8 mouse cellular contexts compared by ENCODE assay signal in genomic region chr1:189579358-189579757, GRCm38 (mm10).
DNase-seq lines count a peak whose midpoint lies in the region; ATAC-seq lines count a peak whose summit lies in the region.

No protein-coding gene starts in this region.

- peak; percentile 46; the same call in 1 of the 2 replicates for ATAC-seq in megakaryocyte progenitor cell, adult 5-6 weeks (replicated peaks; ENCODE audit: poor library complexity)

- peak; percentile 50 to 68 for DNase-seq in heart, adult 18-20 months
- DNase-seq in heart, adult 11 months, result no peak
- DNase-seq in B cell, adult 2 months, result peak; percentile 20 to 33
- peak; percentile 72 for DNase-seq in brain, adult 2 months (ENCODE audit: low read depth, low spot score)
- DNase-seq in gonadal fat pad, adult 2 months (ENCODE audit: low read depth), result peak; percentile 12
- DNase-seq in layer of hippocampus, adult 8-10 months (ENCODE audit: low spot score in 2 of 2), result peak; percentile 6 to 35
- no peak for DNase-seq in natural killer cell, adult 2 months (ENCODE audit: low spot score in 2 of 2)

Comparison
In these comparisons a context has a peak if more than half of its experiments do, and no peak if none do; other contexts are left out.
1. DNase-seq: peak in heart, adult 18-20 months (2 of 2), B cell, adult 2 months (2 of 2), brain, adult 2 months (single experiment), gonadal fat pad, adult 2 months (single experiment) and layer of hippocampus, adult 8-10 months (2 of 2); none in heart, adult 11 months (single experiment) and natural killer cell, adult 2 months (0 of 2).